Mouse (Mus musculus) gastrocnemius, postnatal 14 days (tissue): Measurements from ENCODE around the gene Rhov. TPM values are rescaled to one million over a fixed set of nuclear protein-coding genes. Genes with fewer than 3 reads are reported as not detected.

Experiments used
- DNase-seq: peaks from one replicate; pipeline ENCODE4 v3.0.0; 2021; ENCODE audit warnings: mixed read lengths
- intact Hi-C: fragments of 180-260 bp; cut with DNase I; formaldehyde crosslinking; loops from one replicate; pipeline ENCODE4 v1.15.1; 2025; ENCODE audit warnings: low total_unique reads
- total RNA-seq, 2 experiments: library from RNA; stranded (reverse); gene quantifications; 2 replicates each; pipeline ENCODE4 v1.2.3; 2021

Rhov gene
- total RNA-seq, 2 experiments from 2014 or later: not detected

- DNase-seq: no peak
- intact Hi-C loops: no loop called here
Observed at GRCm38 (mm10) chr2:119293776-119294390, 22.8 kb upstream of the Rhov start.

- intact Hi-C loops: no loop called here
- no peak for DNase-seq
Observed at GRCm38 (mm10) chr2:119293311-119293710, 22.2 kb upstream of the Rhov start.

GRCm38 (mm10) chr2:119292852-119293251, 21.8 kb upstream of the Rhov start:
- no peak for DNase-seq
- intact Hi-C loops: no loop called here

GRCm38 (mm10) chr2:119292281-119292680, 21.2 kb upstream of the Rhov start:
- intact Hi-C loops: no loop called here
- no peak for DNase-seq

- intact Hi-C loops: no loop called here
- DNase-seq: no peak
Observed at GRCm38 (mm10) chr2:119289014-119289416, 17.9 kb upstream of the Rhov start.

GRCm38 (mm10) chr2:119288270-119288882, 17.3 kb upstream of the Rhov start, which contains the start of gene Vps18:
Vps18 (plus strand) TSS chr2:119288740.
- intact Hi-C loops: no loop called here
- DNase-seq: peak; percentile 97

GRCm38 (mm10) chr2:119287372-119287771, 16.3 kb upstream of the Rhov start:
- intact Hi-C loops: loop anchor here (2.0 kb wide), 1 partner anchor 37 kb away; no protein-coding TSS in a partner anchor

GRCm38 (mm10) chr2:119281899-119282565, 11.0 kb upstream of the Rhov start:
- intact Hi-C loops: no loop called here
- no peak for DNase-seq

More at GRCm38 (mm10) chr2:119287372-119287771, 16.3 kb upstream of the Rhov start:
- DNase-seq: no peak

- intact Hi-C loops: no loop called here
- no peak for DNase-seq
Observed at GRCm38 (mm10) chr2:119277810-119278209, 6.7 kb upstream of the Rhov start.

- no peak for DNase-seq
- intact Hi-C loops: no loop called here
Observed at GRCm38 (mm10) chr2:119276926-119277325, 5.9 kb upstream of the Rhov start.

GRCm38 (mm10) chr2:119274126-119274525, 3.1 kb upstream of the Rhov start:
- DNase-seq: no peak
- intact Hi-C loops: no loop called here

- no peak for DNase-seq
- intact Hi-C loops: no loop called here
Observed at GRCm38 (mm10) chr2:119270286-119270642, 808 bp downstream of the Rhov start.

- no peak for DNase-seq
- intact Hi-C loops: no loop called here
Observed at GRCm38 (mm10) chr2:119263813-119264212, 7.3 kb downstream of the Rhov start.

GRCm38 (mm10) chr2:119262978-119263377, 8.1 kb downstream of the Rhov start:
- DNase-seq: peak; percentile 60
- intact Hi-C loops: no loop called here

- intact Hi-C loops: no loop called here
- no peak for DNase-seq
Observed at GRCm38 (mm10) chr2:119261326-119261725, 9.7 kb downstream of the Rhov start.

GRCm38 (mm10) chr2:119260518-119260917, 10.6 kb downstream of the Rhov start:
- no peak for DNase-seq

GRCm38 (mm10) chr2:119254976-119255375, 16.1 kb downstream of the Rhov start:
- DNase-seq: no peak
- intact Hi-C loops: no loop called here

More at GRCm38 (mm10) chr2:119260518-119260917, 10.6 kb downstream of the Rhov start:
- intact Hi-C loops: no loop called here

- intact Hi-C loops: loop anchor here (2.0 kb wide), 1 partner anchor 36 kb away; no protein-coding TSS in a partner anchor
- peak; percentile 82 for DNase-seq
Observed at GRCm38 (mm10) chr2:119250826-119251478, 20.1 kb downstream of the Rhov start.

GRCm38 (mm10) chr2:119250377-119250776, 20.7 kb downstream of the Rhov start:
- DNase-seq: no peak
- intact Hi-C loops: loop anchor here (2.0 kb wide), 1 partner anchor 36 kb away; no protein-coding TSS in a partner anchor

- DNase-seq: no peak
- intact Hi-C loops: loop anchor here (2.0 kb wide), 1 partner anchor 37 kb away; no protein-coding TSS in a partner anchor
Observed at GRCm38 (mm10) chr2:119249592-119250061, 21.4 kb downstream of the Rhov start.
